Mouse (Mus musculus) heart, embryonic 14.5 days (tissue): ENCODE measurements around the gene Mllt3. TPM values are rescaled to one million over a fixed set of nuclear protein-coding genes. Genes with fewer than 3 reads are reported as not detected.

Experiments used
- ATAC-seq: fragments of 200-750 bp; cut with Nextera tagmentation; 2 replicates; pipeline ENCODE4 v1.8.0; 2017; ENCODE audit warnings: low read depth, moderate TSS enrichment; ENCODE audit not compliant: insufficient number of reproducible peaks, insufficient read depth, low FRiP score
- H3K27ac ChIP-seq, 2 experiments: fragments of 200-500 bp in 1 of 2; fragments of 300-500 bp in 1 of 2; sonication (generic) in 1 of 2; replicated peaks in 1 of 2; 2 replicates each; pipeline ENCODE4 v1.5.1; 2012 to 2014; ENCODE audit warnings: low read depth in 2 of 2, low read length in 2 of 2, control low read depth in 1 of 2, mild to moderate bottlenecking in 1 of 2, mixed read lengths in 1 of 2; ENCODE audit not compliant: control insufficient read depth in 1 of 2, insufficient read depth in 1 of 2
- H3K27me3 ChIP-seq: fragments of 300-500 bp; sonication (generic); 2 replicates; pipeline ENCODE4 v1.6.1; 2014; ENCODE audit warnings: mild to moderate bottlenecking, low read length, control low read depth; ENCODE audit not compliant: control insufficient read depth, insufficient read depth
- H3K36me3 ChIP-seq: fragments of 300-500 bp; sonication (generic); 2 replicates; pipeline ENCODE4 v1.6.1; 2014; ENCODE audit warnings: mild to moderate bottlenecking, control low read depth, low read length, mixed read lengths; ENCODE audit not compliant: control insufficient read depth, insufficient read depth
- H3K4me1 ChIP-seq, 2 experiments: fragments of 200-500 bp in 1 of 2; fragments of 300-500 bp in 1 of 2; sonication (generic) in 1 of 2; 2 replicates each; pipeline ENCODE4 v1.6.1; 2012 to 2014; ENCODE audit warnings: low read length in 2 of 2, control low read depth in 1 of 2, mixed read lengths in 1 of 2; ENCODE audit not compliant: control insufficient read depth in 2 of 2, insufficient read depth in 2 of 2
- H3K4me2 ChIP-seq: fragments of 300-500 bp; sonication (generic); 2 replicates; pipeline ENCODE4 v1.6.1; 2014; ENCODE audit warnings: mild to moderate bottlenecking, low read length
- H3K4me3 ChIP-seq, 2 experiments: fragments of 200-500 bp in 1 of 2; fragments of 300-500 bp in 1 of 2; sonication (generic) in 1 of 2; 2 replicates each; pipeline ENCODE4 v1.5.1; 2012 to 2014; ENCODE audit warnings: low read length in 2 of 2, mild to moderate bottlenecking in 2 of 2, control low read depth in 1 of 2, low read depth in 1 of 2, moderate library complexity in 1 of 2; ENCODE audit not compliant: control insufficient read depth in 1 of 2, insufficient read depth in 1 of 2
- H3K9ac ChIP-seq: fragments of 300-500 bp; sonication (generic); 2 replicates; pipeline ENCODE4 v1.6.1; 2014; ENCODE audit warnings: mild to moderate bottlenecking, low read length
- H3K9me3 ChIP-seq: fragments of 300-500 bp; sonication (generic); 2 replicates; pipeline ENCODE4 v1.6.1; 2016; ENCODE audit warnings: low read length, control low read depth; ENCODE audit not compliant: control insufficient read depth
- WGBS: fragments of 180-500 bp; shearing (Covaris S2); extraction: QIAGEN DNeasy Blood & Tissue Kit; methylation state at CpG from one replicate; pipeline ENCODE4 v1.1.7; 2014; 5-methylcytosine and 5-hydroxymethylcytosine counted together
- polyA plus RNA-seq: library from polyadenylated mRNA; unstranded; fragments of >200 nt; fragmentation: Nextera tagmentation; extraction: Ambion mirVana; gene quantifications from 2 replicates; pipeline ENCODE4 v1.2.1, GENCODE M21; 2014

Gene Mllt3
- polyA plus RNA-seq, 1 experiment from 2014 or later: 33.0 TPM

GRCm38 (mm10) chr4:87823191-87823590 is 210.0 kb downstream of the Mllt3 start:
- Histone ChIP-seq H3K4me1 (peaks cover 2 to 11% of the 10 kb centered on the region in 2 experiments; a peak in 3 of 4 replicates), H3K4me2 (no peak overlapping the region), H3K27ac (no peak overlapping the region), H3K36me3 (no peaks in the 10 kb centered on the region), H3K27me3 (no peaks in the 10 kb centered on the region), H3K4me3 (no peak overlapping the region), H3K9ac (no peak overlapping the region), H3K9me3 (no peaks in the 10 kb centered on the region)
- WGBS: 57% methylated on average over 6 of the region's 6 CpGs
- ATAC-seq: no peak

GRCm38 (mm10) chr4:87820911-87821310 is 212.3 kb downstream of the Mllt3 start:
- ATAC-seq: no peak
- Histone ChIP-seq H3K27ac (no peak overlapping the region), H3K27me3 (no peaks in the 10 kb centered on the region), H3K36me3 (no peaks in the 10 kb centered on the region), H3K4me2 (no peak overlapping the region), H3K4me1 (peaks cover 2 to 13% of the 10 kb centered on the region in 2 experiments; a peak in 3 of 4 replicates), H3K9ac (no peak overlapping the region), H3K4me3 (no peak overlapping the region), H3K9me3 (no peaks in the 10 kb centered on the region)
- WGBS: 42% methylated on average over 3 of the region's 3 CpGs

GRCm38 (mm10) chr4:87819182-87819581 is 214.0 kb downstream of the Mllt3 start:
- ATAC-seq: no peak
- Histone ChIP-seq H3K9me3 (no peaks in the 10 kb centered on the region), H3K4me1 (peaks cover 2 to 13% of the 10 kb centered on the region in 2 experiments; a peak in 3 of 4 replicates), H3K36me3 (no peaks in the 10 kb centered on the region), H3K9ac (no peak overlapping the region), H3K27me3 (no peaks in the 10 kb centered on the region), H3K4me2 (no peak overlapping the region), H3K27ac (no peak overlapping the region), H3K4me3 (no peak overlapping the region)
- 72% methylated on average over 9 of the region's 9 CpGs for WGBS

- H3K9me3 ChIP-seq: no peaks in the 10 kb centered on the region
- H3K36me3 ChIP-seq: no peaks in the 10 kb centered on the region
- ATAC-seq: no peak
- no peak overlapping the region for H3K27ac ChIP-seq
- H3K9ac ChIP-seq: no peak overlapping the region
- WGBS: 79% methylated on average over 1 of the region's 1 CpGs
- no peak overlapping the region for H3K4me2 ChIP-seq
- no peak overlapping the region for H3K4me3 ChIP-seq
- no peaks in the 10 kb centered on the region for H3K27me3 ChIP-seq
- H3K4me1 ChIP-seq: peaks cover 2 to 7% of the 10 kb centered on the region in 2 experiments; a peak in 3 of 4 replicates
Observed at GRCm38 (mm10) chr4:87818276-87818675, 214.9 kb downstream of the Mllt3 start.

- no peak for ATAC-seq
- H3K9me3 ChIP-seq: no peaks in the 10 kb centered on the region
- 87% methylated on average over 7 of the region's 7 CpGs for whole genome bisulfite sequencing
Observed at GRCm38 (mm10) chr4:87815465-87816108, 217.6 kb downstream of the Mllt3 start.

GRCm38 (mm10) chr4:87811899-87812298 is 221.3 kb downstream of the Mllt3 start:
- Histone ChIP-seq H3K9me3 (no peaks in the 10 kb centered on the region), H3K4me1 (peaks cover 5 to 16% of the 10 kb centered on the region in 2 experiments), H3K4me3 (no peak overlapping the region), H3K27ac (no peak overlapping the region), H3K27me3 (no peaks in the 10 kb centered on the region), H3K4me2 (no peak overlapping the region), H3K9ac (no peak overlapping the region), H3K36me3 (no peaks in the 10 kb centered on the region)
- WGBS: 81% methylated on average over 2 of the region's 2 CpGs
- no peak for ATAC-seq

More at GRCm38 (mm10) chr4:87815465-87816108, 217.6 kb downstream of the Mllt3 start:
- peaks cover 2 to 11% of the 10 kb centered on the region in 2 experiments; a peak in 3 of 4 replicates for H3K4me1 ChIP-seq
- H3K4me2 ChIP-seq: no peak overlapping the region
- H3K4me3 ChIP-seq: no peak overlapping the region
- no peaks in the 10 kb centered on the region for H3K36me3 ChIP-seq
- no peak overlapping the region for H3K27ac ChIP-seq
- no peak overlapping the region for H3K9ac ChIP-seq
- no peaks in the 10 kb centered on the region for H3K27me3 ChIP-seq

- Histone ChIP-seq H3K27me3 (no peaks in the 10 kb centered on the region), H3K27ac (peak overlapping the region; percentile 68 to 83), H3K9ac (peak overlapping the region; percentile 49; the same call in 1 of the 2 replicates), H3K9me3 (no peaks in the 10 kb centered on the region), H3K4me3 (peak overlapping the region; percentile 11 to 24; a peak in 3 of 4 replicates), H3K36me3 (no peaks in the 10 kb centered on the region), H3K4me2 (peak overlapping the region; percentile 55), H3K4me1 (peaks cover 11 to 34% of the 10 kb centered on the region in 2 experiments)
- ATAC-seq: no peak
- WGBS: 3% methylated on average over 6 of the region's 6 CpGs
Observed at GRCm38 (mm10) chr4:87806196-87806987, 226.8 kb downstream of the Mllt3 start.
